Mouse (Mus musculus): ENCODE data around the gene Aknad1. TPM values are rescaled to one million over a fixed set of nuclear protein-coding genes. Genes with fewer than 3 reads are reported as not detected.

Gene Aknad1
- polyA plus RNA-seq, 1 experiment from 2014 or later, result 0.16 TPM

- H3K9ac ChIP-seq (ENCODE audit: low read depth, low read length), result no peak overlapping the region
- H3K36me3 ChIP-seq (ENCODE audit: control insufficient read depth, insufficient read depth), result no peaks in the 10 kb centered on the region
- no peak overlapping the region for H3K4me3 ChIP-seq (ENCODE audit: low read depth, low read length)
- WGBS, result 87% methylated on average over 3 of the region's 3 CpGs
- H3K4me2 ChIP-seq (replicated peaks; ENCODE audit: low read depth), result no peak overlapping the region
- H3K4me1 ChIP-seq (replicated peaks; ENCODE audit: control insufficient read depth, insufficient read depth, low read length), result 0 out of 2 replicates have a peak, but pooled peaks cover 4% of the 10 kb centered on the region
- no peaks in the 10 kb centered on the region for H3K9me3 ChIP-seq (ENCODE audit: control insufficient read depth)
- no peak for ATAC-seq
- peak; percentile 65 for TF ChIP-seq CTCF (IDR thresholded peaks at IDR 0.05; ENCODE audit: low read depth)
- no peak overlapping the region for H3K27ac ChIP-seq (ENCODE audit: low read depth, low read length)
- H3K27me3 ChIP-seq (replicated peaks; ENCODE audit: control insufficient read depth, insufficient read depth, low read length), result no peaks in the 10 kb centered on the region
Measured at GRCm38 (mm10) chr3:108772811-108773210, 33.4 kb downstream of the Aknad1 start.

DNA sequence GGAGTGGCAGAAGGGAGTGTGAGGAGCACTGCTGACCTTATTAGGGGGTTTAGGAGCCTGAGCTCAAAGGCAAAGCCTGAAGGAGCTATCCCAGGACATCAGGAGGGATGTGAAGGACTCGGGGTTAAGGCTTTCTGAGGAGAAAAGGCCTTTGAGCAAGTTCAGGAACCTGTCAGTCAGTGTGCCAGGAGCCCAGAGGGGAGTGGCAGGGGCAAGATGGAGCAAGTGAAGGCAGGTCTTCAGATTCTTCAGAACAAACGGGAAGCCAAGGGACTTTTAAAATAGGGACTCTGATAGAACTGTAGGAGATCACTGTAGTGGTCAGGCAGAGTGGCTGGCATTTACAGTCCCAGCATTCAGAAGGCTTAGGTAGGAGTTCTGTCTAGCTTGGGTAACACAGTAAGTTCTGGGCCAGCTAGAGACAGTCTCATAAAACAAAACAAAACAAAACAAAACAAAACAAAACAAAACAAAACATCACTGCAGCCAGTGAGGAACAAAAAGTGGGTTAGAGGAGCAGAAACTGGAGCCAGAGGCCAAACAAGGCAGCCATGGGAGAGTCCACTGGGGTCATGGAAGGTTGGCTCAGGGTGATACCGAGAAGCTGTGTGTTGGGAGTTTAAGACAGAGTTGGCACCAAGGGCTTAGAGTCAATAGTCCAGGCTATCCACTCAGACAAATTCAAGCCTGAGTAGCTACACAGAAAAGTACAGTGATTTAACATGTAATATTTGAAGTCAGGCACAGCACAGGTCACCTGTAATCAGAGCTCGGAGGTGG is 39.5 kb downstream of the Aknad1 start:
- no peak overlapping the region for H3K4me2 ChIP-seq (replicated peaks; ENCODE audit: low read depth)
- WGBS, result 70% methylated on average over 4 of the region's 4 CpGs
- H3K9me3 ChIP-seq (ENCODE audit: control insufficient read depth), result no peaks in the 10 kb centered on the region
- no peak overlapping the region for H3K4me3 ChIP-seq (ENCODE audit: low read depth, low read length)
- H3K36me3 ChIP-seq (ENCODE audit: control insufficient read depth, insufficient read depth), result no peaks in the 10 kb centered on the region
- no peak for TF ChIP-seq CTCF (IDR thresholded peaks at IDR 0.05; ENCODE audit: low read depth)
- ATAC-seq, result no peak
- no peaks in the 10 kb centered on the region for H3K27me3 ChIP-seq (replicated peaks; ENCODE audit: control insufficient read depth, insufficient read depth, low read length)
- no peak overlapping the region for H3K9ac ChIP-seq (ENCODE audit: low read depth, low read length)
- no peak overlapping the region for H3K27ac ChIP-seq (ENCODE audit: low read depth, low read length)
- H3K4me1 ChIP-seq (replicated peaks; ENCODE audit: control insufficient read depth, insufficient read depth, low read length), result no peaks in the 10 kb centered on the region

- Histone ChIP-seq H3K9ac (ENCODE audit: low read depth, low read length) (no peak overlapping the region), H3K27me3 (replicated peaks; ENCODE audit: control insufficient read depth, insufficient read depth, low read length) (no peaks in the 10 kb centered on the region), H3K4me2 (replicated peaks; ENCODE audit: low read depth) (no peak overlapping the region), H3K4me1 (replicated peaks; ENCODE audit: control insufficient read depth, insufficient read depth, low read length) (no peaks in the 10 kb centered on the region), H3K36me3 (ENCODE audit: control insufficient read depth, insufficient read depth) (no peaks in the 10 kb centered on the region), H3K9me3 (ENCODE audit: control insufficient read depth) (0 out of 2 replicates have a peak, but pooled peaks cover 3% of the 10 kb centered on the region), H3K4me3 (ENCODE audit: low read depth, low read length) (no peak overlapping the region), H3K27ac (ENCODE audit: low read depth, low read length) (no peak overlapping the region)
- 63% methylated on average over 10 of the region's 10 CpGs for WGBS
- TF ChIP-seq CTCF (IDR thresholded peaks at IDR 0.05; ENCODE audit: low read depth), result no peak
- ATAC-seq, result no peak
Measured at GRCm38 (mm10) chr3:108781238-108781883, 41.9 kb downstream of the Aknad1 start.

- TF ChIP-seq CTCF (IDR thresholded peaks at IDR 0.05; ENCODE audit: low read depth), result no peak
- 72% methylated on average over 5 of the region's 5 CpGs for WGBS
- no peaks in the 10 kb centered on the region for H3K4me1 ChIP-seq (replicated peaks; ENCODE audit: control insufficient read depth, insufficient read depth, low read length)
- no peak overlapping the region for H3K4me3 ChIP-seq (ENCODE audit: low read depth, low read length)
- H3K9ac ChIP-seq (ENCODE audit: low read depth, low read length), result no peak overlapping the region
- 0 out of 2 replicates have a peak, but pooled peaks cover 3% of the 10 kb centered on the region for H3K9me3 ChIP-seq (ENCODE audit: control insufficient read depth)
- H3K27ac ChIP-seq (ENCODE audit: low read depth, low read length), result no peak overlapping the region
- H3K27me3 ChIP-seq (replicated peaks; ENCODE audit: control insufficient read depth, insufficient read depth, low read length), result no peaks in the 10 kb centered on the region
- no peaks in the 10 kb centered on the region for H3K36me3 ChIP-seq (ENCODE audit: control insufficient read depth, insufficient read depth)
- no peak for ATAC-seq
- H3K4me2 ChIP-seq (replicated peaks; ENCODE audit: low read depth), result no peak overlapping the region
Measured at GRCm38 (mm10) chr3:108781884-108782270, 42.4 kb downstream of the Aknad1 start.

DNA sequence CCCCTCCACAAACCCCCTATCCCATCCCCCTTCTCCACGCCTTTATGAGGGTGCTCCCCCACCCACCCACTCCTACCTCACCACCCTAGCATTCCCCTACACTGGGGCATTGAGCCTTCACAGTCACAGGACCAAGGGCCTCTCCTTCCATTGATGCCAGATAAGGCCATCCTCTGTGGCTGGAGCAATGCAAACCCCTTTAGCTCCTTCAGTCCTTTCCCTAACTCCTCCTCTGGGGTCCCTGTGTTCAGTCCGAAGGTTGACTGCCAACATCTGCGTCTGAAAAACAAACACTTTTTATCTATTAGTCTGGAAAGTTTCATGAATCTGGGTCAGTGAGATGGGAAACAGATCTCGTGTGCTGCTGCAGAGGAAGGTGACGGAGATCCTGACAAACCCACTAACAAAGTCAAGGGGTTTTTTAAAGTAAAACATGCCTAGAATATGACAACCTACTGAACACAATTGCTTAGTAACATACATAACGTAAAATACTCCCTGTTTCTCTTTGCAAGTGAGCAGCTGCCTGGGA is 43.0 kb downstream of the Aknad1 start:
- Histone ChIP-seq H3K4me1 (replicated peaks; ENCODE audit: control insufficient read depth, insufficient read depth, low read length) (no peaks in the 10 kb centered on the region), H3K36me3 (ENCODE audit: control insufficient read depth, insufficient read depth) (no peaks in the 10 kb centered on the region), H3K27me3 (replicated peaks; ENCODE audit: control insufficient read depth, insufficient read depth, low read length) (no peaks in the 10 kb centered on the region), H3K4me3 (ENCODE audit: low read depth, low read length) (no peak overlapping the region), H3K9ac (ENCODE audit: low read depth, low read length) (no peak overlapping the region), H3K4me2 (replicated peaks; ENCODE audit: low read depth) (no peak overlapping the region), H3K9me3 (ENCODE audit: control insufficient read depth) (0 out of 2 replicates have a peak, but pooled peaks cover 3% of the 10 kb centered on the region), H3K27ac (ENCODE audit: low read depth, low read length) (peak overlapping the region; percentile 28; the same call in 1 of the 2 replicates)
- WGBS, result 31% methylated on average over 6 of the region's 6 CpGs
- no peak for ATAC-seq
- no peak for TF ChIP-seq CTCF (IDR thresholded peaks at IDR 0.05; ENCODE audit: low read depth)

GRCm38 (mm10) chr3:108786520-108786919 is 47.1 kb downstream of the Aknad1 start:
- Histone ChIP-seq H3K4me2 (replicated peaks; ENCODE audit: low read depth) (no peak overlapping the region), H3K27ac (ENCODE audit: low read depth, low read length) (no peak overlapping the region), H3K9me3 (ENCODE audit: control insufficient read depth) (0 out of 2 replicates have a peak, but pooled peaks cover 3% of the 10 kb centered on the region), H3K4me3 (ENCODE audit: low read depth, low read length) (no peak overlapping the region), H3K4me1 (replicated peaks; ENCODE audit: control insufficient read depth, insufficient read depth, low read length) (no peaks in the 10 kb centered on the region), H3K9ac (ENCODE audit: low read depth, low read length) (no peak overlapping the region), H3K27me3 (replicated peaks; ENCODE audit: control insufficient read depth, insufficient read depth, low read length) (no peaks in the 10 kb centered on the region), H3K36me3 (ENCODE audit: control insufficient read depth, insufficient read depth) (0 out of 2 replicates have a peak, but pooled peaks cover 4% of the 10 kb centered on the region)
- WGBS, result 86% methylated on average over 6 of the region's 6 CpGs
- ATAC-seq, result no peak
- TF ChIP-seq CTCF (IDR thresholded peaks at IDR 0.05; ENCODE audit: low read depth), result no peak
